Mouse (Mus musculus) urinary bladder, postnatal 10 days (tissue): ENCODE results near the gene Rrp9.
"Not testable (repeated sequence)": the region's sequence is repeated elsewhere in the genome, so short reads cannot be mapped to it uniquely, and the experiment has no call there.

Source experiments
- DNase-seq: peaks from one replicate; pipeline ENCODE4 v3.0.0; 2022; ENCODE audit warnings: low spot score

Gene Rrp9

DNA sequence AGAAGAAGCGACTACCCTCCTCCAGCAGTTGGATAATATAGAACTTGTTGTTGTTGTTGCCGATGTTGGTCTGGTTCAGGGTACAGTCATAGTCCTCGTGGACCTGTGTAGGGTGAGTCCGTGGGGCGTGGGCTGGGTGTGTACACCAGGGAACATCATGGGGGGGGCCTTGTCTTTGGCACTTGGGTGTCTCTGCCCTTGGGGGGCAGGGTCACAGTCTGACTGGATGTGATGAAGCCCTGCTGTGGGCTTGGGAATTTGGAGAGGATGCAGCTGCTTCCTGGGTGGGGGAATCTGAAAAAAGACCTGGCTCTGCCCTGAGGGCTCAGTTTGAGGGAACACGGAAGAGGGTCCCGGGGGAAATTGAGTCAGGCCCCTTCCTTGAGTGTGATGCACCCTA lies 717 bp upstream of the Rrp9 start:
- DNase-seq = peak; percentile 13

DNA sequence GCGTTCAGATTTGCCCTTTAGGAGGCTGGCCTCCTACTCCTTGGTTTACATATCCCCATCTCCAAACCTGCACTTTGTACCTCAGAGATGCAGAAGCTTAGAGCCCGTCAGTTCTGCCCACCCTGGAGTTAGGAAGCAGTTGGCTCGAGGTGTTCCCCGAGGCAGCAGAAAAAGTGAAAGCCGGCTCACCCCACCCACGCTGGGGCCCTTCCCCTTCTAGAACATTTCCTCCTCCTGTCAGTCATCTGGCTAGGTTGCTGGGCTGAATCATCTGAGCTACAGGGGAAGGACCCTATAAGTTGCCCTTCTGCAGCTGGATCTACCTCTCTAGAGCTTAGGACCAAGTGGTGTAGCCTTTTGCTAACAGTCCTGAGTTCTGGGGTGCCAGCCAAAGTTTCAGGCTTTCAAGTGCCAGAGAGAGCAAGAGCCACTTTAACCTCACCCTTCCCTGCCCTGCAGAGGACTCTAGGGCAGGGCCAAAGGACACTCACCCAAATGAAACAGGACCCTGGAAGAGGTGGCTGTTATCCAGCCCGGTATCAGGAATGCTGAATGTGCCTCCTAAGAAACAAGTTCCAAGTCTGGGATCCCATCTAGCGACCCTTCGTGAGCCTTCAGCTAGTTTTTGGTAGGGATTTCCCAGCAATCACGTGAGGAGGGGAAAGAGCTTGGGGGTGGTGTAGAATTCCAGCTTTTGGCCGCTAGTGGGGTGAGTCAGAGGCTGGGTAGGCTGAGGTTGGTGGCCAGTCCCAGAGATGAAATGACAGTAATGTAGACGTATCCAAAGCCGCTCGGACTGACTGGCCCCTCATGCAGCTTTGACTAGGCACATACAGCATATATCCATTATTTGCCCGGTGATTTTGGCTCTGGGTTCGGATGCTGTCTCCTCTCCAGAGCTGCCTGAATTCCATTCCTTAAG lies 500 bp downstream of the Rrp9 start:
- peak; percentile 16 for DNase-seq

DNA sequence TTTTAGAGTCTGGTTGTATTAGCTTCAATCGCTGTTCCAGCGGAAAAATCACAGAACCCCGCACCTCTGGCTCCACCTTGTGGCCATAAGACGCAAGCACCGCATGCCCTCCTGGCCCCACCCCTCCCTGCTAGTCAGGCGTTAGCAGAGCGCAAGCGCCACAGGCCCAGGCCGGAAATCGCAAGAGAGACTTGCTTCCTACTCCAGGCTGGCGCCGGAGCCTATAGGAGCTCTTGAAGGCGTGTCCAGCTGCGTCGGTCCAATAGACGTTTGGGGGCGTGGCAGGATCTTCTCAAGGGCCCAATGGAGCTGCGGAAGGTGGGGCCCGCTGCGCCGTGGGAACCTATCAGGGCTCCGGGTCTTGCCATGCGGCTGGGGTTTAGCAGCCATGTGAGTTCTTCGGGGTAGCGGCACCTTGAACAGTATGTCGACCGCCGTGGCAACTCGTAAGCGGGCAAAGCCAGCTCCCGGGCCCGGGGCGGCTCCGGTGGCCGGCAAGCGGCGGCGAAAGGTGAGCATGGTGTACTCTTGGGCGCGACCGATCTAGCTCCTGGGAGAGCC lies 1.2 kb downstream of the Rrp9 start, which contains the start of gene Parp3:
TSS of gene Parp3 (minus strand) at position 26 of the 561 bp plus-strand sequence.
- DNase-seq = peak; percentile 94

DNA sequence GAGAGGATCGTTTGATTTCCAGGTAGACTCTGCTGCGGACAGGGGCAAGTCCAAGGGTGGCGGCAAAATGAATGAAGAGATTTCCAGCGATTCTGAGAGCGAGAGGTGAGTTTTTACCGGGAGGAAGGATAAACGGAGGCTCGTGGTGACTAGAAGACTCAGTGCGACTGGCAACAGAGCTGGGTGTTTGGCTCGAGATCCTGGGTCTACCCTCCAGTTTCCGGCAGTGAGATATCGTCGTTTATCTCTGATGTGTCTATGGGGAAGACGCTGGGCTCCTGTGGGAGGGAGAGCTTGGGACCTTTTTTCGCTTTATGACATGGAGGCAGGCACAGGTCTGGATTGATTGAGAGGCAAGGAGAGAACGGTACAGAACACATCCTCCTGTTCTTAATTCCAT lies 1.9 kb downstream of the Rrp9 start:
- no peak for DNase-seq

DNA sequence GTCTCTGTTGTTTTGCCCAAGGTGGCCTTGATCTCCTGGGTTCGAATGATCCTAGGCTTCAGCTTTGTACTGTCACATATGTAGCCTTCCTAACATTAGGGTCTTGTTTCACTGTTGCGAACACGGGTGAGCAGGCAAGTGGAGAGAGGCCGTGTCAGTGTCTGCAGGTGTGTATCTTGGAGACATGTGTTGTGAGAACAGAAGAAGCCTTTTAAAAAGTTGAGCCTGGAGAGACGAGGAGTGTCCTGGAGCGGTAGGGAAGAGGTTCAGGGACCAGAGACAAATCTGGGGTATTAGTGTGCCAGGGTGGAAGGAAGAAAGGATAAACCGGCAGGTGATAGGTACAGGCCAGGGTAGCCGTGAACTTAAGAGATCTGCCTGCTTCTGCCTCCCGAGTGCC lies 2.3 kb downstream of the Rrp9 start:
- DNase-seq = peak; percentile 5

DNA sequence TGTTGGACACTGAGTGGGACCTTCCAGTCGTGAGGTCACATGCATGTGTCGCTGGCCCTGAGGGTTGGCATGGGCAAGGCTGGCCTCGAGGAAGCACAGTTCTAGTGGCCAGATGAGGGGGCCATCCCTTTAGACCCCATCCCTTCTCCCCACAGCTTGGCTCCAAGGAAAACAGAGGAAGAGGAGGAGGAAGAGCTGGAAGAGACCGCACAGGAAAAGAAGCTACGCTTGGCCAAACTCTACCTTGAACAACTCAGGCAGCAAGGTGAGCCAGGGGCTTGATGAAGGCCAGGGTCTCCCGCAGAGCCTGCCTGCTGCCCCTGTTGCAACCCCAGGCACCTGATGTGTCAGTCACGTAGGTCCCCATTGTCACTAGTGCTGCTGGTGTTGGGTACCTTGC lies 4.8 kb downstream of the Rrp9 start:
- DNase-seq = peak; percentile 7

DNA sequence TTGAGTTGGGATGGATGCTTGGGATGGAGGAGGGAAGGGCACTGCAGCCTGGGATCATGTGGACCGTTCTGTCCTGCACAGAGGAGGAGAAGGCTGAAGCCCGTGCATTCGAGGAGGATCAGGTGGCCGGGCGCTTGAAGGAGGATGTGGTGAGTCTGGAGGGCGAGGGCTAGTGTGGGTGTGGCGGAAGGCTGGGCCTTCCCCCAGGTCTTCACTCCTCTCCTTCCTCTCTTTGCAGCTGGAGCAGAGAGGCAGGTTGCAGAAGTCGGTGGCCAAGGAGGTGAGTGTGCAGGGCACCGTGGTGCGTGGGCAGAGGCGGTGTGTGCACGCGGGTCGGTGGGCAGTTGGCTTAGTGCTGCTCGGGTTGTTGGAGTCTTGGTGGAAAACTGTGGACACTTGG lies 5.3 kb downstream of the Rrp9 start:
- peak; percentile 4 for DNase-seq

DNA sequence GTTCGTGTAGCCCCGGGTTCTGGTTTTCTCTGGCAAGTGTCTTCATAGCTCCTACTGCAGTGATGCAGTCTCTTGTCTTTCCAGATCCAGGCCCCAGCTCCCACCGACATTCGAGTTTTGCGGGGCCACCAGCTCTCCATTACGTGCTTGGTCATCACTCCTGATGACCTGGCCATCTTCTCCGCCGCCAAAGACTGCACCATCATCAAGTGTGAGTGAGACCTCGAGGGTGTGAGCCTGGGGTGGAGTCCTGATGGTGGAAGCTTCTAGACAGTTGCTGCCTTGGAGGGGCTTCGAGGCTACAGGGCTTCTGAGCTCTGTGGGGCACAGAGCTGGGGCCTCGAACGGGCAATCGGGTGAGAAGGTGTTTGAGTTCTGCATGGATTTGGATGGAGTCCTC lies 5.9 kb downstream of the Rrp9 start:
- no peak for DNase-seq

DNA sequence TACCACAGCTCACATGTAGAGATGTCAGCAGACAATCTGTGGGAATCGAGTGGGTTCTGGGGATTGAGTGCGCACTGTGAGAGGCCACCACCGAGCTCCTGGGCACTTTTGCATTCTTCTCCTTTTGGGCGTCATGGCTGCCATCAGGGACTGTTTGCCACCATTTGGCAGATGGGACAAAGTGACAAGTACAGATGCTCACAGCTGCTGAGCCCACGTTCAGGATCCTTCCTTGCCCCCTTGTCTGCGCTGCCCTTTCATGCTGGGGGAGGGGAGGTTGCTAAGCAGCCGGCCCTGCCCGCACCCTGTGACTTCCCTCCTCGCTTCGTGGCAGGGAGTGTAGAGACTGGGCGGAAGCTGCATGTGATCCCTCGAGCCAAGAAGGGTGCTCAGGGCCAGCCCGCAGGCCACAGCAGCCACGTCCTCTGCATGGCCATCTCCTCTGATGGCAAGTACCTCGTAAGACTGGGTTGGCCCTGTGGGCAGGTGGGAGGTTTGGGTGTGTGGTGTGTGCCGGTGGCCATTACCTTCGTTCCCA lies 6.9 kb downstream of the Rrp9 start:
- DNase-seq = no peak

DNA sequence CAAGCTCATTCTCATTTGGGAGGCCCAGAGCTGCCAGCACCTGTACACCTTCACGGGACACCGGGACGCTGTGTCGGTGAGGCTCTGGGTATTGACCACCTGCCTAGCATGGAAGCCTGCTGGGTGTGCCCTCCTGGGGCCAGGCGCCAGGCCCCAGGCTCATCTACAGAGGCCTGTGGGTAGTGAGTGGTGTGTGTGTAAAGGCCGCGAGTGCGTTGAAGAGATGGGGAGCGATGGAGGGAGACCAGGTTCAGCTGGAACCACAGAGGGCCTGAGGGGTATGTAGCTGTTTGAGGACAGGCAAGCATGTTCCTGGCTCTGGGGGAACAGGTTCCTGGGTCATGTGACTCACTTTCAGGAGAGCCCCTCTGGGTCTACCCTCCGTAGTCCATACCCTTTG lies 7.4 kb downstream of the Rrp9 start:
- DNase-seq = no peak

DNA sequence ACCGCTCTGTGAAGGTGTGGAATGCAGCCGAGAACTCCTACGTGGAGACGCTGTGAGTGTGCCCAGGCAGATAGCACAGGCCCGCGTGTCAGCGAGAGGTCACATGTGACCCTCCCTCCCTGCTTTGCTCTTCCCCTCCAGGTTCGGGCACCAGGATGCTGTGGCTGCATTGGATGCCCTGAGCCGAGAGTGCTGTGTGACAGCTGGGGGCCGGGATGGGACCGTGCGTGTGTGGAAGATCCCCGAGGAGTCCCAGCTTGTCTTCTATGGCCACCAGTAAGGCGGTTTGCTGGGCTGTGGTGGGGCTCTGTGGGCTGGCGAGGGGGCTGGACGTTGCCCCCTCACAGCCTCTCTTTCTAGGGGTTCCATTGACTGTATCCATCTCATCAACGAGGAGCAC lies 7.8 kb downstream of the Rrp9 start:
- DNase-seq = no peak

DNA sequence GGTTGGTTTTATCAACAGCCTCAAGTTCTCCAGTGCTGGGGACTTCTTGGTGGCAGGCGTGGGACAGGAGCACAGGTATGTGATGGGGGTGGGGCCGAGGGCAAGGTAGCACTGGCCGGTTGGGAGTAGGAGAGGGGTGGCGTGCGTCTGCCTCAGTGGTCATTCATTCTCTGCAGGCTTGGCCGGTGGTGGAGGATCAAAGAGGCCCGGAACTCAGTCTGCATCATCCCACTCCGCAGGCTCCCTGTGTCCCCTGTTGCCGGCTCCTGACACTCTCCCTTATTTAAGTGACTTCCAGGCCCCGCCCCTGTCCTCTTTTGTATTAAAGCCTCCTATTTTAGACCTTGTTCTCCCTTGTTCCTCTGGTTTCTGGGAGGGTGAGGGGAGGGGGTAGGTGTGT lies 9.3 kb downstream of the Rrp9 start:
- DNase-seq = no peak

DNA sequence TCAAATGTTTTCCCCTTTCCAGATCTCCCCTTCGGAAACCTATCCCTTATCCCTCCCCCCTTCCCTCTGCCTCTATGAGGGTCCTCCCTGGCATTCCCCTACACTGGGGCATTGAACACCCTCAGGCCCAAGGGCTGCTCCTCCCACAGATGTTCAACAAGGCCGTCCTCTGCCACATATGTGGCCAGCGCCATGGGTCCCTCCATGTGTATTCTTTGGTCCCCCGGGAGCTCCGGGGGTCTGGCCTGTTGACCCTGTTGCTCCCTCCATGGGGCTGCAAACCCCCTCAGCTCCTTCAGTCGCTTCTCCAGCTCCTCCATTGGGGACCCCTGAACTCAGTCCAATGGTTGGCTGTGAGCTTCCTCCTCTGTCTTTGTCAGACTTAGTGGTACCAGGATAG lies 11.8 kb downstream of the Rrp9 start:
- DNase-seq = not testable (repeated sequence)

DNA sequence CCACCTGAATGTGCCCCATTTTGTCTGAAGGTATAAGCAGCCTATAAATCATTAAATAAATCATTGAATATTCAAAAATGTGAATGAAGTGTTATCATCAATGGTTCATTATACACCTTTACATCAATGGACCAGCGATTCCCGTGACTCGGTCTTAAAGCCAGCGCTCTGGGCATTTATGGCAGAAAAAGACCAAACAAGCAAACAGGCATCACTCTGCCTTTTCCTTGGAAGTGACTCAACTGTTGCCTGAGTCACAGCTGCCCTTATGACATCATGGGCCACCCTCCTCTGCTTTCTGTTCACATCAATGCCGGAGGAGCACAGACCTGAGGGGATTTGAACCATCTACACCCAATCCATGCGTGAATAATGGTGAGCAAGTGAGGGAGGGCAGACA lies 23.9 kb downstream of the Rrp9 start, which contains the start of gene Iqcf1:
TSS of gene Iqcf1 (plus strand) at position 301 of the 400 bp plus-strand sequence.
- no peak for DNase-seq

DNA sequence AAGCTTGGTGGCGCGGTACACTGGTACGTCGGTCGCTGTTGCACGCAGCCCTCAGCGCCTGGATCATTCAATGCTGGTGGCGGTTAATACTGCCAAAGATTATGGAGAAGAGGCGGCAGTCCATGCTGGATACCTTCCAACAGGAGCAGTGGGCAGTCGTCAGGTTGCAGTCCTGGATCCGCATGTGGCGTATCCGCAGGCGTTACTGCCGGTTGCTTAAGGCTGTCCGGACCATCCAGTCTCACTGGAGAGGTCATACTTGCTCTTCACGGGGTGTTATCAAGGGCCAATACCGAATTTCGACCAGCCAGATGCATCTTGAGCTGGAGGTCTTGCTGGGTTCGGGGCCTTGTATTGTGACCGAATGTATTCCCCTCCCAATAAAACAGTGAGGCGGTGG lies 26.1 kb downstream of the Rrp9 start:
- no peak for DNase-seq

DNA sequence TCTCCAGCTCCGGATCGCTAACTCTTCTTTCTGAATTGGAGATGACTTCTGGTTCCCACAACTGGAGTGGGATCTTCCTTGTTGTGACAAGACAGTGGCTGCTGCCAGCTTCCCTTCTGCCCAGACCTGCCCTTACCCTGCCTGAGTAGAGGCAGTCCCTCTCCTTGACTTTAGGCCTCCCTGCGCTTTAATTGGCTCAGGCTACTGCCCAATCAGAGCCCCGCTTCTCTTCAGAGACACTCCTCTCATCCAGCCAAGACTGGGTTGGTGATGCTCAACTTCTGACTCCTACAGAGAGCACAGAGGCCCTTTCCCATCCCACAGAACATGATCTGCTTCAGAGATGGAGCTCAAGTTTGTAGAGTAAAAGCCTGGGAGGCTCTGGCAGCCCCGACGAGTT lies 28.5 kb downstream of the Rrp9 start:
- no peak for DNase-seq

DNA sequence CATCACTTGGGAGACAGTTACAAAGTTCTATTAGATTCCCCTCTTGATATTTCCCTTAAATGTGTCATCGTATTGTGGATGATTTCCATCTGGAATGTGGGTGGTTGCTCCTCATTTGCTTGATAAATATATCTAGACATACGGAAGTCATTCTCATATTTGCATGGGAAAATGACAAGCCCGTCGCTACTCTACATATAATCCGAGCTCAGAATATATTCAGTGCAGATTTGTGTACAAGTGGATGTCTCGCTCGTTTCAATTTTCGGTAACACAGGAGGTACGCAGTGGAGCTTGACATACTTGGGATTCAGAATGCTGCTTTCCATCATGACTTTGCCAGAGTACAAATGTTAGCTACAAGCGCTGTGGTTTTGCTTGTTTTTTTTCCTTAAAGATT lies 33.6 kb downstream of the Rrp9 start:
- DNase-seq = no peak

DNA sequence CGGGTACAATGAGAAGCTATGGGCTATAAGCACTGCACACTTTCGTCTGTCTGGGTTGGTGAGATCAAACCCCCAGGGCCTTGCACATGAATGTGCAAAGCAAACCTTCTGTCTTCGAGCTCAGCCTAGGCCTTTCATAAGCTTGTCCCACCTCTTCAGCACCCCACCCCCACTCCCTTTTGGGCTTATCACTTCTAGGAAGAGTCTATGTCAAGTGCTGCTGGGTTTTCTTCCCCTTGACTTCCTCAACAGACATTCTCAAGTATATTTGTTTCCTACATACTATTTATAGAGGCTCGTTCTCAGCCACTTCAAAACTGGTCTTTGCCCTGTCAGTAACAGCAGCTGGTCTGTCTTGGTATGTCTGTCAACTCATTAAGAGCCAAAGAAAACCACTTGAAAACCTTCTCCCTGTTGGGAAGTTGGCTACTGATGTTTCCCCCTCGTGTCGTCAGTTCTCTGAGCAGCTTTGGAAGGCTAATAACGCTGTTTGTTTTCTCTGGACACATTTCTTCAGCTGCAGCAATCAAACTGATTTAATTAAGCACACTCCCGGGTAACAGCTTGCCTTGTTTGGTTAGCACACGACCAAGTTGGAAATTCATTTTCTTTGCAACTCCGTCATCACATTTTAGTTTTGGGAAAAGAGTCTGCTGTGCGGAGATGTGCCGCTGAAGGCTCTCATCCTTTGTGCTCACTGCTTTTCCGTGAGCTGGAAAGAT lies 37.1 kb downstream of the Rrp9 start:
- no peak for DNase-seq

DNA sequence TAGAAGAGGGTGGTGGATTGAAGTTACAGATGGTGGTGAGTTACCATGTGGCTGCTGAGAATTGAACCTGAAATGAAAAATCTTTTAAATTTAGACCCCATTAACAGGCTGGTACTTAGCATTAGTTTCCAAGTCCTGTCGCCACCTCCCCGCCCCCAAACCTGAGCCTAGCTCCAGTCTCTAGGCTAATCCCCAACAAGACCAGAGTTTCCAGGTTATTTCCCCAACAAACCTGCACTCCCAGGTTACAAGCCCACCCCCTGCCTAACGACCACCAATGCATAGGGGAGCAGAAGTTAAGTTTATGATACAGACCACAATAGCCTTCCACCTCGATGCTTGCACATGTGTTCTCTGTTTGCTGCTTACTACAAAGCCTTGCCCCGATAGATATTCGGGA lies 37.8 kb downstream of the Rrp9 start:
- no peak for DNase-seq

DNA sequence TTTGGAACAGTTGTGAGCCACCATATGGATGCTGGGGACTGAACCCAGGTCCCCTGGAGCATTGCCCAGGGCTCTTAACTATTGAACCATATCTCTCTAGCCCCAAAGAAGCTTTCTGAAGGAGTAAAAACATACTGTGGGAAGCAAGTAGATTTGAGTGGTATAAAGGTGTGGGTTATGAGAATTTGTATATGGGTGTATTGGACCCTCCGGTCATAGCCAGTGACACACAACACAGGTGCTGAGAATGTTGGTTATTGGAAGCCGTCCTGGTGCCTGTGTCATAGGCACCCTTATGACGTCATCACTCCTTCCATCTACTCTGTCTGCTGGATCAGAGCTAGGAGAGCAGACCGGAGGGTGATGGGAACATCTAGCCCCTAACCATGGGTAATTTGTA lies 38.5 kb downstream of the Rrp9 start, which contains the start of gene Iqcf5:
TSS of gene Iqcf5 (plus strand) at position 301 of the 400 bp plus-strand sequence.
- DNase-seq = no peak

DNA sequence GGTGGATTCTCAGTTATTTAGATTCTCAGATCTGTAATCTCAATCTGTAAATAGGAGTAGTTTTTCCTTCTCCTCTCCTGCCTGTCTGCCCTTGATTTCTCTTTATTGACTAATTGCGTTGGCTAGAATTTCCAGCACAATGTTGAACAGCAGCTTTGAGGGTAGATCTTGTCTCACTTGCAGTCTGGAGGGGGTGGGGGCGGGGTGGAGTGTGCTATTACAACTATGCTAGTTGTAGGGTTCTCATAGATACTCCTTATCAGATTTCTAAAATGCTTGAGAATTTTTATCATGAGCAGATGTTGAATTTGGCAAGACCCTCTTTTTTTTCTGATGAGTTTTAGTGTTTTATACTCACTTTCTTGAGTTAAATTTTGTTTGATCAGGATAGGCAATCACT lies 43.7 kb downstream of the Rrp9 start:
- DNase-seq = no peak

DNA sequence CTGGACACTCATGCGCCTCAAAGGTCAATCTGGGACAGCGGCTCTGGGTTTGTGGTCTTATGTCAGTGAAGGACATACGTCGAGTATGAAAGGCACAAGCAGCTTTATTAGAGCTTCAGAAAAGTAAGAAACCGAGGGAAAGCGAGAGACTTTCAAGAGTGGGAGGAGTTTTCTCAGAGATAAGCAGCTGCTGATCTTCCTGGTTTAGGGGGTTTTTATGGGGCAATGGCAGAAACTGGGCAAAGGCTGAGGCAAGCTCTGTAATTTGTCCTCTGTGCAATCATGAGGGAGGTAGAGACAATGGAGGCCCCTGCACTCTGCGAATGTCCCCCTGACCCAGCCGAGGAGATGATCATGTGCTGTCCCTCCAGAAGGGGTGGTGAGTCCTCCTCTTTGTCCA lies 44.1 kb downstream of the Rrp9 start:
- no peak for DNase-seq

DNA sequence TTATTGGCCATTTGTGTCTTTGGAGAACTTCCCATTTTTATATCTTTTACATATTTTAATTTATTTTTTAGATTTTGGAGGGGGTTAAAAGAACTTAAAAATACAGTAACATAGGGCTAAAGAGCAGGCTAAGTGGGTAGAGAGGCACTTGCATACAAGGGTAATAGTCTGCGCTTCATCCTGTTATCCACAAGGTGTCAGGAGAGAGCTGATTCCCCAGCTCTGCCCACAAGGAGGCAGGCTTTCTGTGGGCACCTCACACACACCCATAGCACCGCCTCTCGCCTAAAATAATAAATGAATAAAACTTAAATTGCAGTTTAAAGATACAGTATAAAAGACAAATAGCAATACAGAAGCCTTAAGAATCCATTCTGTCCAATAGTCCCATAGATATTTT lies 56.1 kb downstream of the Rrp9 start:
- DNase-seq = no peak
